ENCODE assay signal across 20 mouse cellular contexts in genomic region chr5:116171721-116172120, GRCm38 (mm10).
DNase-seq lines count a peak whose midpoint lies in the region; TF ChIP-seq lines count a peak whose summit lies in the region.
"Had no signal": no experiment of that assay in that cellular context is flagged by ENCODE, and none has a peak within 500 bp of the region (broad histone marks: within the 10 kb centered on the region; RNA-seq: fewer than 3 reads in every experiment).

No protein-coding gene starts in this region.

- TF ChIP-seq CTCF in E14TG2a.4 (conservative IDR thresholded peaks at IDR 0.05; ENCODE audit: low read length) = peak; percentile 32

- in situ Hi-C loops in ES-E14 (cut with MboI; ENCODE audit: low sequenced_read_pairs in 2 of 2, unreplicated experiment in 2 of 2) = no loop called here

- H3K4me3 ChIP-seq in E14TG2a.4 (replicated peaks; ENCODE audit: low read length) (no peak overlapping the region), ES-E14 (ENCODE audit: insufficient read depth in 1 of 2, low read depth in 1 of 2, low read length in 2 of 2, poor library complexity in 1 of 2, severe bottlenecking in 1 of 2) (no peak overlapping the region)
- H3K4me3 ChIP-seq: embryonic facial prominence, embryonic 10.5 days; embryonic facial prominence, embryonic 12.5 days; forebrain, embryonic 13.5 days; forebrain, embryonic 15.5 days had no signal

- H3K4me1 ChIP-seq in E14TG2a.4 (replicated peaks; ENCODE audit: low read depth, low read length) = peaks cover 19% of the 10 kb centered on the region
- peaks cover 0 to 5% of the 10 kb centered on the region in 2 experiments; a peak in 1 of 4 replicates for H3K4me1 ChIP-seq in ES-E14 (ENCODE audit: control insufficient read depth in 2 of 2, insufficient read depth in 2 of 2, low read length in 2 of 2, poor library complexity in 1 of 2)
- H3K4me1 ChIP-seq: embryonic facial prominence, embryonic 12.5 days had no signal

- no peak overlapping the region for H3K9ac ChIP-seq in ES-E14 (ENCODE audit: insufficient read depth, low read depth, low read length, poor library complexity, severe bottlenecking)
- H3K9ac ChIP-seq: embryonic facial prominence, embryonic 12.5 days; forebrain, embryonic 13.5 days; forebrain, embryonic 15.5 days; forebrain, postnatal 0 days had no signal

- H3K36me3 ChIP-seq in E14TG2a.4 (ENCODE audit: insufficient read depth, low read length) = no peaks in the 10 kb centered on the region
- H3K36me3 ChIP-seq in ES-E14 (ENCODE audit: control insufficient read depth, insufficient read depth, low read length, poor library complexity, severe bottlenecking) = no peaks in the 10 kb centered on the region
- H3K36me3 ChIP-seq: embryonic facial prominence, embryonic 10.5 days; embryonic facial prominence, embryonic 12.5 days; forebrain, embryonic 15.5 days had no signal

- DNase-seq in ES-E14 (ENCODE audit: low read depth, low spot score) (no peak), ZHBTc4 (ENCODE audit: low read depth, low spot score) (peak; percentile 78)
- DNase-seq in right cerebral cortex, postnatal 4 days = no peak
- DNase-seq in right cerebral cortex, postnatal 10 days (ENCODE audit: low spot score in 2 of 2) = no peak
- DNase-seq: adrenal gland, adult 8-10 months; adrenal gland, postnatal 14 days; adrenal gland, postnatal 36 days; B cell, adult 2 months; cerebellum, adult 11-12 months; cerebellum, adult 2 months; cerebellum, adult 9-10 months; cerebellum, postnatal 10 days; cerebellum, postnatal 25 days; forebrain, postnatal 0 days had no signal

- no peaks in the 10 kb centered on the region for H3K9me3 ChIP-seq in E14TG2a.4 (ENCODE audit: low read length)
- H3K9me3 ChIP-seq in ES-E14 (ENCODE audit: control insufficient read depth, insufficient read depth, low read depth, low read length) = no peaks in the 10 kb centered on the region
- H3K9me3 ChIP-seq: embryonic facial prominence, embryonic 10.5 days; embryonic facial prominence, embryonic 12.5 days; forebrain, embryonic 13.5 days; forebrain, embryonic 15.5 days had no signal

- 0 out of 2 replicates have a peak, but pooled peaks cover 3% of the 10 kb centered on the region for H3K27me3 ChIP-seq in E14TG2a.4 (ENCODE audit: insufficient read depth, low read length)
- H3K27me3 ChIP-seq: CH12.LX; embryonic facial prominence, embryonic 12.5 days; forebrain, embryonic 13.5 days; forebrain, embryonic 15.5 days had no signal

- H3K27ac ChIP-seq in ES-E14 (ENCODE audit: insufficient read depth, low read depth, low read length, poor library complexity, severe bottlenecking) = no peak overlapping the region
- H3K27ac ChIP-seq: embryonic facial prominence, embryonic 10.5 days; embryonic facial prominence, embryonic 12.5 days; forebrain, embryonic 13.5 days; forebrain, embryonic 15.5 days had no signal

TF ChIP-seq in ES-E14, 5 proteins besides CTCF, POLR2A, EP300 and RAD21:
- 0 out of 2 replicates have a peak, but pooled peaks have one; percentile 4 for TF ChIP-seq ZC3H11A (IDR thresholded peaks at IDR 0.05; ENCODE audit: borderline replicate concordance, low read depth, low read length)
- no peak for TF ChIP-seq MAFK (IDR thresholded peaks at IDR 0.05; ENCODE audit: insufficient read depth, low read depth, low read length)
